Mouse (Mus musculus) midbrain, embryonic 16.5 days (tissue): ENCODE data around the gene Muc3. TPM values are rescaled to one million over a fixed set of nuclear protein-coding genes. Genes with fewer than 3 reads are reported as not detected.
"Not testable (repeated sequence)": the region's sequence is repeated elsewhere in the genome, so short reads cannot be mapped to it uniquely, and the experiment has no call there.

Experiments used
- ATAC-seq: fragments of 200-750 bp; cut with Nextera tagmentation; 2 replicates; pipeline ENCODE4 v1.8.0; 2017; ENCODE audit warnings: moderate TSS enrichment
- H3K27ac ChIP-seq: fragments of 300-500 bp; sonication (generic); 2 replicates; pipeline ENCODE4 v1.5.1; 2014; ENCODE audit warnings: mild to moderate bottlenecking, low read length, mixed read lengths
- H3K27me3 ChIP-seq: fragments of 300-500 bp; sonication (generic); 2 replicates; pipeline ENCODE4 v1.6.1; 2014; ENCODE audit warnings: low read depth, low read length, mixed read lengths; ENCODE audit not compliant: control insufficient read depth, insufficient read depth
- H3K36me3 ChIP-seq: fragments of 300-500 bp; sonication (generic); 2 replicates; pipeline ENCODE4 v1.6.1; 2014; ENCODE audit warnings: mild to moderate bottlenecking, low read length, moderate library complexity, mixed read lengths; ENCODE audit not compliant: control insufficient read depth, insufficient read depth
- H3K4me1 ChIP-seq: fragments of 300-500 bp; sonication (generic); 2 replicates; pipeline ENCODE4 v1.6.1; 2014; ENCODE audit warnings: mild to moderate bottlenecking, low read length, mixed read lengths; ENCODE audit not compliant: control insufficient read depth, insufficient read depth
- H3K4me2 ChIP-seq: fragments of 300-500 bp; sonication (generic); 2 replicates; pipeline ENCODE4 v1.6.1; 2014; ENCODE audit warnings: mild to moderate bottlenecking, low read length, mixed read lengths
- H3K4me3 ChIP-seq: fragments of 300-500 bp; sonication (generic); 2 replicates; pipeline ENCODE4 v1.5.1; 2014; ENCODE audit warnings: low read depth, mild to moderate bottlenecking, low read length, moderate library complexity, mixed read lengths
- H3K9ac ChIP-seq: fragments of 300-500 bp; sonication (generic); 2 replicates; pipeline ENCODE4 v1.6.1; 2014; ENCODE audit warnings: low read depth, low read length, mixed read lengths
- H3K9me3 ChIP-seq: fragments of 300-500 bp; sonication (generic); replicated peaks from 2 replicates; pipeline ENCODE4 v1.6.1; 2014; ENCODE audit warnings: mild to moderate bottlenecking, low read length, mixed read lengths; ENCODE audit not compliant: control insufficient read depth, poor library complexity, severe bottlenecking
- WGBS: fragments of 180-500 bp; shearing (Covaris S2); extraction: QIAGEN DNeasy Blood & Tissue Kit; methylation state at CpG from one replicate; pipeline ENCODE4 v1.1.7; 2014; 5-methylcytosine and 5-hydroxymethylcytosine counted together
- polyA plus RNA-seq: library from polyadenylated mRNA; unstranded; fragments of >200 nt; fragmentation: Nextera tagmentation; extraction: Ambion mirVana; gene quantifications from 2 replicates; pipeline ENCODE4 v1.2.1, GENCODE M21; 2015

Gene Muc3
- polyA plus RNA-seq, 1 experiment from 2014 or later = not detected

DNA sequence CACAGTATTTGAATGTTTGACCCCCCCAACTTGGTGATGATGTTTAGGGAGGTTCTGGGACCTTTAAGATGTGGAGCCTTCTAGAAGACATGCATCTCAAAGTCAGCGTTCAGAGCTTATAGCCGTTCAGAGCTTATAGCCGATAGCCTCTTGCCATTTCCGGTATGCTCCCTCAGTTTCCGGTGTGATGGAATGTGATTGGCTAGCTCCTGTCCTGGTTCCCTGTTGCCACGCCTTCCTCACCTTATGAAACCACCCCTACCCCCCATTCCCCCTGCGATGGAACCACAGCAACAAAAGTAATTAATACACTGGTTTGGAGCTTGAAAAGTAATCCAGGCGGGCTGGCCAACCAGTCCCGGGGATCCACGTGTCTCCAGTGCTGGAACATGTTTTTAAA lies 10.1 kb downstream of the Muc3 start:
- H3K27ac ChIP-seq = no peak overlapping the region

DNA sequence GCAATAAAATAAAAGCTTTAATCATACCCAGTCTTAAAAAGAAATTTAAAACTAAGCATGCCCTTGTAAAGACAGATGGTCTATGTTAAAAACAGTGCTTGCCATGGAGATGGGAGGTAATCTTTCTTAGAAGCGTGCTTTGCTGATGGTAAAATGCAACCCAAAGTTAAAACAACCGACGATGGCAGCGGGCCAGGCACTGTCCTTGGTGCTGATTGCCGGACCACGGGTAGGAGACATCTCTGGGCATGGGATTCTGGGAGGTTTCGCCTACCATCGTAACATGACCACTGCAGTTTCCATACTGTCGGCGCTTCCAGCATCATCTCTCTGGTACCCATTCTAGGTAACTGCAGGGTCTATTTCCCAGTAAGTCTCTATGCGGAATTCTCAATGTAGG lies 14.2 kb downstream of the Muc3 start:
- Histone ChIP-seq H3K27ac (no peak overlapping the region), H3K27me3 (peaks cover 2% of the 10 kb centered on the region; the same call in 1 of the 2 replicates), H3K4me1 (no peaks in the 10 kb centered on the region), H3K4me3 (no peak overlapping the region), H3K9me3 (no peaks in the 10 kb centered on the region), H3K9ac (no peak overlapping the region), H3K4me2 (no peak overlapping the region), H3K36me3 (no peaks in the 10 kb centered on the region)
- 43% methylated on average over 11 of the region's 11 CpGs for WGBS
- no peak for ATAC-seq

More for the DNA sequence above, 10.1 kb downstream of the Muc3 start:
- no peak overlapping the region for H3K9ac ChIP-seq
- H3K4me3 ChIP-seq = no peak overlapping the region
- H3K4me1 ChIP-seq = no peaks in the 10 kb centered on the region
- H3K9me3 ChIP-seq = no peaks in the 10 kb centered on the region
- no peak for ATAC-seq
- peaks cover 2% of the 10 kb centered on the region; the same call in 1 of the 2 replicates for H3K27me3 ChIP-seq
- no peak overlapping the region for H3K4me2 ChIP-seq
- H3K36me3 ChIP-seq = no peaks in the 10 kb centered on the region
- WGBS = 88% methylated on average over 10 of the region's 10 CpGs

DNA sequence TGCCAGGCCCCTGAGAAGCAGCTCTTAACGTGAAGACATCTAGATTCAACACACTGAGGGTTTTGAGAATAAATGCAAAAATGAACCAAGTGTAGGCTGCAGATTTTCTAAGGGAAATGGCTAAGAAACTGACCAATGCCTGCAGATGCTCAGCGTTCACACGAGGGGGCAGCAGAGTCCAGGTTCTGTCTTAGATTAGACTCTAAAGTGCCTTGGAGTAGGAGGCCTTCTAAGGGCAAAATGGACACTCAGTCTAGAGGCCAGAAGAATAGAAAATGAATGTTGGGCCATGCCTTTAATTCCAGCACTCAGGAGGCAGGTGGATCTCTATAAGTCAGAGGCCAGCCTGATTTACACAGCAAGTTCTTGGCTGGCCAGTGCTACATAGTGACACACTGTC lies 17.6 kb downstream of the Muc3 start:
- ATAC-seq = peak; percentile 54; the same call in 1 of the 2 replicates
- no peak overlapping the region for H3K4me3 ChIP-seq
- no peak overlapping the region for H3K27ac ChIP-seq
- H3K9ac ChIP-seq = no peak overlapping the region
- no peaks in the 10 kb centered on the region for H3K4me1 ChIP-seq
- WGBS = 2% methylated on average over 3 of the region's 3 CpGs
- H3K9me3 ChIP-seq = no peaks in the 10 kb centered on the region
- H3K4me2 ChIP-seq = no peak overlapping the region
- no peaks in the 10 kb centered on the region for H3K36me3 ChIP-seq
- H3K27me3 ChIP-seq = no peaks in the 10 kb centered on the region

DNA sequence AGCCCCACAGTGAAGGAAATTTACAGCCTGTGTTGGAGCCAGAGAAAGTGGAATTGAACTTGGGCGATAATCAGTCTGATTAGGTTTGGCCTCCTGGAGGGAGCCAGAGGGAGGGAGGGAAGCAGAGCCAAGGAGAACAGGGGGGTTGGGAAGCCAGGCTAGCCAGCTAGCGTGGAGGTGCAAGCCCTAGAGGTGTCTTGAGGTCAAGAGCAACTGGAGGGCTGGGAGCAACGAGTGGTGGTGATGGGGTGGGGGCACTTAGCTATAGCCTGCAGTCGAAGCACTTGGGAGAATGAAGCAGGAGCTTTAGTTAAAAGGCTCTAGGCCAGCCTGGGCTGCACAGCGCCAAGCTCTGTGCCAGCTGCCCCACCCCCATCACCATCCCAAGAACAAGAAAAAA lies 19.8 kb downstream of the Muc3 start:
- no peaks in the 10 kb centered on the region for H3K36me3 ChIP-seq
- no peak overlapping the region for H3K27ac ChIP-seq
- no peak overlapping the region for H3K4me3 ChIP-seq
- no peaks in the 10 kb centered on the region for H3K4me1 ChIP-seq
- ATAC-seq = no peak
- WGBS = 39% methylated on average over 5 of the region's 5 CpGs
- no peaks in the 10 kb centered on the region for H3K27me3 ChIP-seq
- no peak overlapping the region for H3K4me2 ChIP-seq
- H3K9ac ChIP-seq = no peak overlapping the region
- H3K9me3 ChIP-seq = no peaks in the 10 kb centered on the region

DNA sequence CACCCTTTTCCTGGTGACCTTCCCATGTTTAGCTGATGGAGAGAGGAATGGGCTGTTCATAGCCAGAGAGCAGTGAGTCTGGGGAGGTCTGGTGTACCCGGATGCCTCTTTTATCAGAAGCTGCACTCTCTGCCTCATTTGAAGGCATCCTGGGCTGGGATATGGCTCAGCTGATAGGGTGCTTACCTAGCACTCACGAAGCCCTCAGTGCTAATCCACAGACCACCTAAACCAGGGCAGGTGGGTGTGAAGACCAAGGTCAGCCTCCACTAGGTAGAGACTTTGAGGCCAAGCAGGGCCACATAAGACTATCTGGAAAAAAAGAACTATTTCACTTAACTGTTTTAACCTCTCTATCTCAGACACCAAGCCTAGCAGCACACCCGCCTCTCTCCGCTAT lies 25.6 kb downstream of the Muc3 start:
- Histone ChIP-seq H3K4me1 (peaks cover 14% of the 10 kb centered on the region), H3K4me2 (no peak overlapping the region), H3K27ac (peak overlapping the region; percentile 81), H3K4me3 (no peak overlapping the region), H3K9ac (no peak overlapping the region), H3K9me3 (no peaks in the 10 kb centered on the region), H3K27me3 (no peaks in the 10 kb centered on the region), H3K36me3 (no peaks in the 10 kb centered on the region)
- ATAC-seq = no peak
- 70% methylated on average over 4 of the region's 4 CpGs for WGBS

DNA sequence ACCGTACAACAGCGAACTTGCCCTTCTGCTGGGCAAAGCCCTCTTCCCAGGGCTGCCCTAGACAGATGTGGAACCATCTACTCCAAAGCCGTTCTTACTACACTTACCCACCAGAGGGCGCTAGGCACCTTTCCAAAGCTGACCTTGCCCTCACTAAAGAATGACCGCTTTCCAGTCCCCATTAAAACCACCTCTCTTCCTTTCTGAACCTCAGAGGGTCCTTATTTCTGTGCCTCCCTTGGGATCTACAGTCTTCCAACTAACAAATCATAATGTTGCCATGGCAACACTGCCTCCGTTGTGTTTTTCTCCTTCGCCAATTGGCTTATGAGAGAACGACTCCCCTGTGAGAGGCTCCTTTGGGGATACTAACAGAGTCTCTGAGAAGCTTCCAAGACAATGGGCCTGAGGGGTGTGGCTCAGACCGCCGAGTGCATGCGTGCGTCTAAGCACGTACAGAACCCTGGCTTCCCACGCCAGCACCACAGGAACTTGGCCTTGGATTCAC lies 26.4 kb downstream of the Muc3 start:
- Histone ChIP-seq H3K27ac (peak overlapping the region; percentile 81), H3K36me3 (no peaks in the 10 kb centered on the region), H3K4me2 (peak overlapping the region; percentile 41), H3K9ac (0 out of 2 replicates have a peak overlapping the region, but pooled peaks have one; percentile 38), H3K9me3 (no peaks in the 10 kb centered on the region), H3K4me1 (peaks cover 14% of the 10 kb centered on the region), H3K27me3 (no peaks in the 10 kb centered on the region), H3K4me3 (no peak overlapping the region)
- peak; percentile 90 for ATAC-seq
- 4% methylated on average over 14 of the region's 14 CpGs for WGBS

DNA sequence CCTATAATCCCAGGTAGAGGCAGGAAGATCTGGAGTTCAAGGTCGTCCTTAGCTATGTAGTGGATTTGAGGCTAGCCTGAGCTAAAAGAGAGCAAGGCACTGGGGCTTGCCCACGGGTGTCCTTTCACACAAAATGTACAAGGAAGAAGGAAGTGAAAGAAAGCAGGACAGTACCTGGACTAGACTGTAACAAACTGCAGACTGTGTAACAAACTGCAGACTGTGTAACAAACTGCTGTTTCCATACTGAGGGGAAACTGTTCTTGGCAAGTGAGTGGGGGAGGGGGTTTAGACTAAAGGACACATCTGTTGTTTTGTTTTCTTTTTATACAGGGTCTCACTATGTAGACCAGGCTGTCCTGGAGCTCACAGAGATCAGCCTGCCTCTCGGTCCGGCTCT lies 27.8 kb downstream of the Muc3 start:
- 82% methylated on average over 4 of the region's 4 CpGs for WGBS
- Histone ChIP-seq H3K27me3 (no peaks in the 10 kb centered on the region), H3K4me3 (no peak overlapping the region), H3K9ac (no peak overlapping the region), H3K9me3 (no peaks in the 10 kb centered on the region), H3K4me1 (peaks cover 16% of the 10 kb centered on the region), H3K36me3 (no peaks in the 10 kb centered on the region), H3K27ac (no peak overlapping the region), H3K4me2 (no peak overlapping the region)
- ATAC-seq = no peak

DNA sequence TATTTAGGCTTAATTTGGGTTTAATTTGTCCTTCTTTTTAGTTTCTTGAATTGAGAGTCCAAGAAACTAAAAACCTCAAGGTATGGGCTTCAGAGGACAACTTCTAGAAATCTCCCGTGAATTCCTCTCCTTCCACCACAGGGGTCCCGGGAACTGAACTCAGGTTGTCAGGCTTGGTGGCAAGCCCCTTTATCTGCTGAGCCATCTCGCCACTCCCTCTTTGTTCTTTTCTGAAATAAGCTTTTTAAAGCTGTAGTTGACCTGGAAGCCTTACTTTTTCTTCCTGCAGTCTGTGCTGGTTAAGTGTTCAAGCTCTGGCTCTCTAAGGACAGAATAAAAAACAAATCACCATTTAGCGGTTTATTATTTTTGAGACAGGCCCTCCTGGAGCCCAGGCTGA lies 30.2 kb downstream of the Muc3 start:
- H3K4me2 ChIP-seq = no peak overlapping the region
- H3K27me3 ChIP-seq = no peaks in the 10 kb centered on the region
- 62% methylated on average over 4 of the region's 4 CpGs for WGBS
- H3K36me3 ChIP-seq = no peaks in the 10 kb centered on the region
- no peak overlapping the region for H3K27ac ChIP-seq
- H3K9ac ChIP-seq = no peak overlapping the region
- H3K4me1 ChIP-seq = peaks cover 22% of the 10 kb centered on the region
- ATAC-seq = no peak
- H3K4me3 ChIP-seq = no peak overlapping the region
- H3K9me3 ChIP-seq = no peaks in the 10 kb centered on the region

DNA sequence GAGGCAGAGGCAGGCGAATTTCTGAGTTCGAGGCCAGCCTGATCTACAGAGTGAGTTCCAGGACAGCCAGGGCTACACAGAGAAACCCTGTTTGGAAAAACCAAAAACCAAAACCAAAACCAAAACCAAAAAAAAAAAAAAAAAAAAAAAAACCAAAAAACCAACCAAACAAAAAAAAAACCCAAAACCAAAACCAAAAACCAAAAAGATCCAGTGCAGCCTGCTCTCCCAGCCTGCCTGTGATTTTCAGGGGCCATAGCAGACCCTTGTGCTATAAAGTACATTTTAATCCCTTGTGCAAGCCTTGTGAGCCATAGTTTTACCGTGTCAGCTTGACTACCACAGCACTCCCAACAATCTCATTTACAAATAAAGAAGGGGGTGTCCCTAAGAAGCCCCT lies 31.1 kb downstream of the Muc3 start:
- not testable (repeated sequence) for ATAC-seq, H3K4me3 ChIP-seq, H3K9me3 ChIP-seq, H3K4me2 ChIP-seq, H3K36me3 ChIP-seq, H3K27ac ChIP-seq, H3K27me3 ChIP-seq, H3K9ac ChIP-seq
- WGBS = 84% methylated on average over 3 of the region's 3 CpGs
- H3K4me1 ChIP-seq = peaks cover 17% of the 10 kb centered on the region
